Mouse (Mus musculus) stomach, embryonic 15.5 days (tissue): ENCODE data around the gene Gm20521. TPM values are rescaled to one million over a fixed set of nuclear protein-coding genes. Genes with fewer than 3 reads are reported as not detected.
"Not testable (repeated sequence)": the region's sequence is repeated elsewhere in the genome, so short reads cannot be mapped to it uniquely, and the experiment has no call there.

Experiments
- ATAC-seq: fragments of 200-750 bp; cut with Nextera tagmentation; 2 replicates; pipeline ENCODE4 v1.8.0; 2017; ENCODE audit warnings: low read depth, moderate number of reproducible peaks, moderate TSS enrichment; ENCODE audit not compliant: insufficient read depth, low FRiP score
- H3K27ac ChIP-seq: fragments of 300-500 bp; sonication (generic); 2 replicates; pipeline ENCODE4 v1.5.1; 2015; ENCODE audit warnings: mild to moderate bottlenecking, inconsistent platforms
- H3K27me3 ChIP-seq: fragments of 300-500 bp; sonication (generic); replicated peaks from 2 replicates; pipeline ENCODE4 v1.6.1; 2015; ENCODE audit warnings: inconsistent platforms
- H3K36me3 ChIP-seq: fragments of 300-500 bp; sonication (generic); 2 replicates; pipeline ENCODE4 v1.6.1; 2015; ENCODE audit warnings: inconsistent platforms
- H3K4me1 ChIP-seq: fragments of 300-500 bp; sonication (generic); 2 replicates; pipeline ENCODE4 v1.6.1; 2015; ENCODE audit warnings: inconsistent platforms
- H3K4me2 ChIP-seq: fragments of 300-500 bp; sonication (generic); 2 replicates; pipeline ENCODE4 v1.6.1; 2015; ENCODE audit warnings: mild to moderate bottlenecking, inconsistent platforms
- H3K4me3 ChIP-seq: fragments of 300-500 bp; sonication (generic); replicated peaks from 2 replicates; pipeline ENCODE4 v1.5.1; 2015; ENCODE audit warnings: inconsistent platforms
- H3K9ac ChIP-seq: fragments of 300-500 bp; sonication (generic); 2 replicates; pipeline ENCODE4 v1.6.1; 2015; ENCODE audit warnings: inconsistent platforms
- H3K9me3 ChIP-seq: fragments of 300-500 bp; sonication (generic); 2 replicates; pipeline ENCODE4 v1.6.1; 2016; ENCODE audit warnings: inconsistent platforms
- WGBS: fragments of 180-500 bp; shearing (Covaris S2); methylation state at CpG from one replicate; pipeline ENCODE4 v1.1.7; 2015; 5-methylcytosine and 5-hydroxymethylcytosine counted together
- polyA plus RNA-seq: library from polyadenylated mRNA; unstranded; fragments of >200 nt; fragmentation: Nextera tagmentation; extraction: Ambion mirVana; gene quantifications from 2 replicates; pipeline ENCODE4 v1.2.1, GENCODE M21; 2015

Gm20521 gene
- polyA plus RNA-seq, 1 experiment from 2014 or later, result 0.53 TPM

GRCm38 (mm10) chr14:54938431-54939219 is 55.4 kb downstream of the Gm20521 start:
- H3K4me1 ChIP-seq, result 0 out of 2 replicates have a peak, but pooled peaks cover 3% of the 10 kb centered on the region
- H3K4me3 ChIP-seq, result no peak overlapping the region
- H3K4me2 ChIP-seq, result no peak overlapping the region
- WGBS, result 77% methylated on average over 15 of the region's 15 CpGs
- H3K9ac ChIP-seq, result no peak overlapping the region
- no peak for ATAC-seq
- no peaks in the 10 kb centered on the region for H3K36me3 ChIP-seq
- H3K9me3 ChIP-seq, result no peaks in the 10 kb centered on the region
- H3K27me3 ChIP-seq, result no peaks in the 10 kb centered on the region
- H3K27ac ChIP-seq, result no peak overlapping the region

GRCm38 (mm10) chr14:54939434-54940175 is 56.4 kb downstream of the Gm20521 start:
- Histone ChIP-seq H3K27me3 (no peaks in the 10 kb centered on the region), H3K4me1 (0 out of 2 replicates have a peak, but pooled peaks cover 3% of the 10 kb centered on the region), H3K4me2 (no peak overlapping the region), H3K36me3 (no peaks in the 10 kb centered on the region), H3K9me3 (no peaks in the 10 kb centered on the region), H3K4me3 (no peak overlapping the region), H3K9ac (no peak overlapping the region), H3K27ac (no peak overlapping the region)
- 53% methylated on average over 12 of the region's 12 CpGs for WGBS
- ATAC-seq, result peak; percentile 56; the same call in 1 of the 2 replicates

- H3K9me3 ChIP-seq, result no peaks in the 10 kb centered on the region
- no peak overlapping the region for H3K4me3 ChIP-seq
- ATAC-seq, result no peak
- 0 out of 2 replicates have a peak, but pooled peaks cover 3% of the 10 kb centered on the region for H3K4me1 ChIP-seq
- WGBS, result 80% methylated on average over 3 of the region's 3 CpGs
- H3K27me3 ChIP-seq, result no peaks in the 10 kb centered on the region
- no peak overlapping the region for H3K4me2 ChIP-seq
- no peak overlapping the region for H3K27ac ChIP-seq
- no peak overlapping the region for H3K9ac ChIP-seq
- no peaks in the 10 kb centered on the region for H3K36me3 ChIP-seq
These were observed 56.9 kb downstream of the Gm20521 start for GRCm38 (mm10) chr14:54940176-54940530.

GRCm38 (mm10) chr14:54941024-54941978 is 58.1 kb downstream of the Gm20521 start:
- Histone ChIP-seq H3K4me3 (no peak overlapping the region), H3K36me3 (no peaks in the 10 kb centered on the region), H3K4me2 (no peak overlapping the region), H3K4me1 (no peaks in the 10 kb centered on the region), H3K27ac (no peak overlapping the region), H3K27me3 (no peaks in the 10 kb centered on the region), H3K9ac (no peak overlapping the region), H3K9me3 (no peaks in the 10 kb centered on the region)
- ATAC-seq, result no peak
- 56% methylated on average over 13 of the region's 13 CpGs for WGBS

- Histone ChIP-seq H3K9ac (no peak overlapping the region), H3K27me3 (no peaks in the 10 kb centered on the region), H3K4me1 (no peaks in the 10 kb centered on the region), H3K9me3 (no peaks in the 10 kb centered on the region), H3K4me3 (no peak overlapping the region), H3K36me3 (no peaks in the 10 kb centered on the region), H3K4me2 (no peak overlapping the region), H3K27ac (no peak overlapping the region)
- WGBS, result 87% methylated on average over 8 of the region's 8 CpGs
- ATAC-seq, result no peak
These were observed 59.2 kb downstream of the Gm20521 start for GRCm38 (mm10) chr14:54942479-54942878.

- Histone ChIP-seq H3K4me2 (no peak overlapping the region), H3K9ac (no peak overlapping the region), H3K27ac (no peak overlapping the region), H3K4me3 (no peak overlapping the region), H3K36me3 (no peaks in the 10 kb centered on the region), H3K27me3 (no peaks in the 10 kb centered on the region), H3K4me1 (no peaks in the 10 kb centered on the region), H3K9me3 (no peaks in the 10 kb centered on the region)
- ATAC-seq, result no peak
- WGBS, result 92% methylated on average over 7 of the region's 7 CpGs
These were observed 60.7 kb downstream of the Gm20521 start for GRCm38 (mm10) chr14:54943971-54944370.

- H3K4me1 ChIP-seq, result no peaks in the 10 kb centered on the region
- H3K4me3 ChIP-seq, result no peak overlapping the region
- no peaks in the 10 kb centered on the region for H3K9me3 ChIP-seq
- H3K27ac ChIP-seq, result no peak overlapping the region
- no peaks in the 10 kb centered on the region for H3K36me3 ChIP-seq
- H3K27me3 ChIP-seq, result no peaks in the 10 kb centered on the region
- no peak overlapping the region for H3K4me2 ChIP-seq
- no peak for ATAC-seq
- no peak overlapping the region for H3K9ac ChIP-seq
- WGBS, result 58% methylated on average over 2 of the region's 2 CpGs
These were observed 61.7 kb downstream of the Gm20521 start for GRCm38 (mm10) chr14:54944939-54945338.

GRCm38 (mm10) chr14:54945975-54946704 is 62.9 kb downstream of the Gm20521 start:
- no peaks in the 10 kb centered on the region for H3K9me3 ChIP-seq
- H3K27ac ChIP-seq, result no peak overlapping the region
- no peak overlapping the region for H3K4me2 ChIP-seq
- H3K27me3 ChIP-seq, result no peaks in the 10 kb centered on the region
- H3K4me1 ChIP-seq, result no peaks in the 10 kb centered on the region
- H3K9ac ChIP-seq, result no peak overlapping the region
- H3K4me3 ChIP-seq, result no peak overlapping the region
- WGBS, result 76% methylated on average over 19 of the region's 19 CpGs
- no peaks in the 10 kb centered on the region for H3K36me3 ChIP-seq
- no peak for ATAC-seq

GRCm38 (mm10) chr14:54947008-54947407 is 63.8 kb downstream of the Gm20521 start:
- H3K27me3 ChIP-seq, H3K4me2 ChIP-seq, ATAC-seq, H3K4me1 ChIP-seq, H3K4me3 ChIP-seq, H3K9me3 ChIP-seq, H3K36me3 ChIP-seq, H3K27ac ChIP-seq, H3K9ac ChIP-seq: not testable (repeated sequence)
- WGBS, result 85% methylated on average over 11 of the region's 11 CpGs
